Mouse (Mus musculus) spleen, adult 18-20 months (tissue): ENCODE data around the gene Rec114.

ENCODE experiments used
- DNase-seq, 2 experiments: peaks; one replicate each; pipeline ENCODE4 v3.0.0; 2022; ENCODE audit warnings: mixed read lengths in 2 of 2

Rec114 gene

DNA sequence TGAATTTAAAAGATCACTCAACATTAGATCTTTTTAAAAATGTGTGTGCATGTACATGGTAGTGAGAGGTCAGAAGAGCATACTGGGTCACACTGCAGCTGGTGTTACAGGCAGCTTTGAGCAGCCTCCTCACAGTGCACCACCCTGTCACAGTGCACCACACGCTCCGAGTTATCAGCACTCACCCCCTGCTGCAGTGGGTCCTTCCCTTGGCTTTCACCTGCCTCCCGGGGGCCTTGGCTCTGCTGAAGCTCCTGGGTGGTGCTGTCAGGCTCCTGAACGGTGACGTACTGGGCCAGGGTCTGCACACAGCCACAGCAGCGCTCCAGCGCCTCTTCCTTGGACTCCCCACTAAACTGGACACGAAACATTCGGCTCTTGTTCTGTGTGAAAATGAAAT lies 83.8 kb downstream of the Rec114 start:
- no peak for DNase-seq

DNA sequence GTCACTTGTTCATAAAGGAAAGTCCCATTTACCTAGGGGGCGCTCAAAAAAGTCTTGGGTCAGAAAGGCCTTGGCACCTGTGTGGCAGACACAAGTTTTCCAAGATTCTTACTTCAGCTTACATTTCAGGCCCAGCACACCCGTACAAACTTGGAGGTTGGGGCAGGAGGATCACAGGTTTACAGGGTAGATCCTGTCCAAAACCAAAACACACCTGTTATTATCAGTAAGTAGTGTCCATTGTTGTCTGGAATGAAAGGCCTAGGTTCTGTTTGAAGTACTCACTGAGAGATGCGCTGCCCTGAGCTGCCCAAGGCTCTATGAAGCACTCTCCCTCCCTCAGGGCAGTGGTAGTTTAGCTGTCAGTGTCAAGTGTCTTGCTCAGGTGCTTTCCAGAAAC lies 84.4 kb downstream of the Rec114 start:
- DNase-seq, result no peak

DNA sequence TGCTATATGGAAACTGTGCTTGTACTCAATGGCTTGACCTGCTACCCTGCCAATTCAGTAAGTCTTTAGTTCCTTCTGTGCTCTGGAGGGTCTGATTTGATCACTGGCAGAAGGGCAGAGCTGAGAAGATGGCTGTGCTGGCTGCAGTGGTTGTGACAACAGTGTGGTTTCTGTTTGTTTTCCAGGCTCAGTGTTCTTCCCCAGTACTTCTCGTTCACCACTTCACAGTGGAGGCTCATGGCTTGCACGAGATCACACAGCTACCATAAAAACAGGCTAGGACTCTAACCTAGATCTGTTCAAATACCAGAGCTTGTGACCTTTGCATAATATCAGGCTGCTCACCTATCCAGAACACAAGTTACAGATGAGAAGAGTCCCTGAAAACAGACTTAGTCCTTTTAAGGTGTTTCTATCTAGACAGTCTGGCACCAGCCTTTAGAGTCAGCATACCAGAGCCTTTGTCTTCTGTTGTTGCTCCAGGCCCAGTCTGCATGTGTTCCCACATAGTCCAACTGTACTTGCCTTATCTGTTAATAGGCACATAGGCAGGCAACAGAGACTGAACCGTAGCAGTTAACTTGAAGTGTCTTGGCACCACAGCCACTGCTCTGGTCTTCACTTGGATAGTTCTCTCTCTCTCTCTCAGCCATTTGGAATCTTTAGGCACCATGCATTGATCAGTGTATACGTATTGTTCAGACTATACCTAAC lies 85.0 kb downstream of the Rec114 start:
- no peak for DNase-seq

DNA sequence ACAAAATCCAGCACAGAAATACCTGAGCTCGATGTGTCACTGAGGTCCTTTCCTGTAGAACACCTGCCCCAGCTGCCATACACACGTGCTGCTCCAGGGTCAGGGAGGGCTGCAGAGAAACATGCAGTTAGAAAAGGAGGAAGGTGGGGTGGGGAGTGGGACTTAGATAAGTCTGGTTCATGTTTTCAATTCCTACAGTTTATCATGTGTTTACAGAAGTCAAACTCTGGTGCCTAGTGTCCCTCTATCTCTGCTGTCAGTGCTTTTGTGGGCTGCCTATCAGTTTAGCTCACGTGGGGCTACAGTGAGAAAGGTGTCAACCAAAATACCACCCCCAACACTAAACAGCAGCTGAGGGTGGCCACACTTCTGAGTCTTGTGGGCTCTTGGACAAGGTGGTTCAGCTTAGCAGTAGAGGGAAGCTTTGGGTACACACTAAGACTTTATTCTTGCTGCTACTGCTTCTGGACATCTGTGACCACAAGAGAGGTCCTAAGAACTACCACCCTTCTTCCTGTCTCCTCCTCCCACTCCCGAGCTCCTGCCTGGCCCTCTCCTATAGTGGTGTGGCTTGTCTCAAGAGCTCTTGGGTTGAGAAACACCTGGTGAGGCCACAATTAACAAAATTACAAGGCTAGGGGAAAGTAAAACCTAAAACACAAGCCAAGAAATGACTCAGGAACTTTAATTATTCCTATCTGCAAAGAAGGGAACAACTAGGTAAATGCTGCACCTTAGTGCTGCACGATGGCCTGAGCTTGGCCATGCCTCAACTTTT lies 85.8 kb downstream of the Rec114 start:
- DNase-seq, result no peak

DNA sequence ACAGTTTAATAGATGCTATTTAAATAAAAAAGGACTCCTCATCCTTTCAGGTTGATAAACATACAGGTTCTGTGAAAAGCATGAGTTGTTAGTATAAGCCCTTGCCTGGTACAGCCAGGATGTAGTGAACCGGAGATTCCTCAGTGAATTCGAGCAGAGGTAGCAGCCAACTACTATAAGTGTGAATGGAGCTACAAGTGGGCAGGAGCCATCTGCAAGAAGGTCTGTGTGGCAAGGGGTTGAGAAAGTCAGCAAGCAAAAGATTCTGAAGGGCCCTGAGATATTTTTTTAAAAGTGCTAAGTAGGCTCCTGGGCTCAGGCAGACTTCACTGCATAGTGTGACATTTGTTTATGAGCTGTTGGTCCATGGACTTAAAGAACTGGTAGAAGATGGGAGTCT lies 86.9 kb downstream of the Rec114 start:
- no peak for DNase-seq

DNA sequence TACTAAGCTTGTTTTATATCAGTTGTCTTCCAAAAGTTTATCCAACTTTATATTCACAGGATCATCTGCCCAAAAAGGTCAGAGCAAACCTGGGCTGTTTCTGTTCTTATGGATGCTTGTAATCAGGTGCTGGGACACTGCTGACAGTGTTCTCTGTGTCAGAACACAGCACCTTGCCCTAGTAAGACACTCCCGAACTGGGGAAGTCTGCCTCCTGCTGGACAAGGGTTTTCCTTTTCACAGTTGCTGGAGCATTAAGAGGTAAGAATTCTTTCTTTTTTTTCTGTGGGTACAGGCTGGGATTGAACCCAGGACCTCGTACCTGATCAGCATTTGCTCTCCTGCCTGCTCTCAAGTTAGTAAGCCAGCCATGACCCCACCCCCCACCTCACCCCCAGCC lies 87.4 kb downstream of the Rec114 start:
- peak in 1 of 2 experiments; percentile 12 for DNase-seq

DNA sequence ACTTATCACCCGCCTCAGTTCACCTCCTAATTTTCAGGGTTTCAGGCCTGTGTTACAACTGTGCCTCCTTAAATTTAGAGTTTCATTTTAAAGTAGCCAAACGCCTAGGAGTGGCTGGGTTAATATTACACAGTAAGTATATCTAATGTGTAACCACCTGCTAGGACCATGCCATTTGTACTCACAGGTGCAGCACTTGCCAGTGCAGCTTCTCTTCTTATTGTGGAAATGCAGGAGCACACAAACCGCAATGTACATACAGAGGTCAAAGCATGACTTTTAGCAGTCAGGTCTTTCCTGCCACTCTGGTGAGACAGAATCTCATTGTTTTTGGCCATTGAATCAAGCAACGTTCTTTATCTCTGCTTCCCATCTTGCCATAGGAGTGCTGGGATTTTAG lies 89.3 kb downstream of the Rec114 start:
- no peak for DNase-seq

DNA sequence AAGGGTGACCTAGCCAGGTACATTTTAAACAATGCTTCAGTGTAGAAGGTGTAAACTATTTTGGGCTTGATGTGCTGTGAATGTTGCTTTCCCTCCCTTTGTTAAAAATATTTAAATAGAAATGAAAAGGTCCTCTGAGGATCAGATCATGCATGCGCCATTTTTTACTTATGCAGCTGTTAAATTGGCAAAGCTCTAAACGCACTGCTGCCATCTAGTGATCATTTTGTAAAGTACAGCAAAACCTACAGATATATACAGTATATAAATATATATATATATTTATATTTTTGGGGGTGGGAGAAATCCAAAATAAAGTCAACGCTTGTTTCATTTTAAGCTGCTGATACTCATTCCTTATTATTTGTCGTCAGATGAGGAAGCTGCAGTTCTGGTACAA lies 91.8 kb downstream of the Rec114 start:
- DNase-seq, result no peak

DNA sequence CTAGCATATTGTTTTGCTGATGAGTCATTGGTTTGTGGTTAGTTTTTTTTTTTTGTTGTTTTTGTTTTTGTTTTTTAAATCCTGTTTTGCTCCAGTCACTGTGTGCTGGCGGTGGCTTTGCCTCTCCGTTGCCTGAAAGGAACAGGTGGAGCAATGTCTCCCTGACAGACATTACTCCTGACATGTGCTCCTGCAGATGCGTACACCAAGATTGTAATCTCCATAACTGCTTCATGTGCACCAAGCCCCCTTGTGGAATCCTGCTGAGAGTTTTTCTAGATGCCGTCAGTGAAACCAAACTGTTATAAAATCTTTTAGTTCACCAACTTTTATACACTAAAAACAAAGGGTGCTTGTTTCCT lies 94.5 kb downstream of the Rec114 start:
- DNase-seq, result no peak

DNA sequence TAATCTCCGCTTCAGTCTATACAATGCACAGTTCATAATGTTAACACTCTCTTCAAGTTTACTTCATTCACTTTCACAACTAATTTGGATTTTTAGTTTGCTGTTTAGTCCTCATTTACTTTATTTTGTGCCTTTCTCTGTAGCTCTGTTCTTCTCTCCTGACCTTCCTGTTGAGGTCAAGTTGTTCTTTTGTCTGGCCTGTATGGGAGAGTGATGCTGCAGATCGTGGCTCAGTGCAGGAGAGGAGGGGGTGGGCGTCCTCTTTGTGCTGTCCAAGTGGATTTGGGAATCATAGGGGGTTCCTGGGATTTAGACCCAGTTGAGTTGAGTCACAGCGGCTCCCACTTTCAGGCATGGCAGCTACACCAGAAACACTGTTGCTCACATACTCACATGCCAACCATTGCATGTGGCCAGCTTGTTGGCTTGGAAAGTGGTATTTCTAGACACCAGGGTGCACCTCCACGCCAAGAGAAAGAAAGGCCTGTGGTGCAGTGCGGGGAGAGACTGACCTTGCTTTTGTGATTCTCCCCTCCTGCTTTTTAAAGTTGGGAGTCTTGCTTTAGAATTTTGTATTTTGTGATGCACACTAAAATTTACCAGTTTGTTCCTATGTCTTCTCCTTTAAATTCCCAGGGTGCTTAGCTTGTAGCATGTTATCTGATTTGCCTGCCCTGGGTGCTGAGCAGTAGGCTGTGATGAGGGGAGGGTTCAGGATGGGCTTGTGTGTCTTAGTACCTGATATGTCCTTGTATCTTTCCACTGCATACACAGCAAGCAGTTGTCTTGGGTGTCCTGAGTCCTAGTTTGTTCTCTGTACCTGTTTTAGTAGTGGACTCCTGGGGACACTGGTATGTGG lies 95.1 kb downstream of the Rec114 start:
- no peak for DNase-seq

DNA sequence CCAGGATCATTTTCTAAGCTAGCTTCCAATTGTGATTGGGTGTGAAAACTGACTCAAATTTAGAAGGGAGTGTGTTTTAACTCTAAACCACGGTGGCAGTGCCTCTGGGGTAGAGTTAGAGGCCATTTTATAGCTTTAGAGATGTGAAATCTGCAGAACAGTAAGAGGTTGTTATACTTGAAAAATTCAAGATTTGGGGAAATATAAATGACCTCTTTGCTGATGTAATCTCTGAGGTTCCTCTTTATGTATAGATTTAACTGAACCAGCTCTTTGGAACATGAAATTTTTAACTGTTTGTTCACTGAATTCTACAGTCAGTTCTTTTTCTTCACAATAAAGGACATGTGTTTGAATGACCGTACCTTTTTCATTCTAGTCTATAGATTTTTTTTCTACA lies 113.3 kb downstream of the Rec114 start:
- no peak for DNase-seq

DNA sequence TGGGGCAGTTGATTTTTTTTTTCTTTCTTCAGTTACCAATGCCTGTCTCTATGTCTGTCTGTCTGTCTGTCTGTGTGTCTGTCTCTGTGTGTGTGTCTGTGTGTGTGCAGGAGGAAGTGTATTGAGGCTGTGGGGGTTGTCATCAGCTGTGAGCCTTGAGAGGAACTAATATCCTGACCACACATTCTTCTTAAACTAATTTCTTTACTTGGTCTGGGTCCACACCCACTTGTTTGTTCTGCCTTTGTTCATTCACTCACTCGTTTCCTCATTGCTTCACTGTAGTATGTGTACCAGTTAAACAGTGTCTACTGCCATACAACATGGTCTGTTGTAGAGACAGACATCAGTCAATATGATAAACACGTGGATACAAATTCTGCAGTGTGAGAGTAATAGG lies 116.6 kb downstream of the Rec114 start:
- DNase-seq, result no peak

DNA sequence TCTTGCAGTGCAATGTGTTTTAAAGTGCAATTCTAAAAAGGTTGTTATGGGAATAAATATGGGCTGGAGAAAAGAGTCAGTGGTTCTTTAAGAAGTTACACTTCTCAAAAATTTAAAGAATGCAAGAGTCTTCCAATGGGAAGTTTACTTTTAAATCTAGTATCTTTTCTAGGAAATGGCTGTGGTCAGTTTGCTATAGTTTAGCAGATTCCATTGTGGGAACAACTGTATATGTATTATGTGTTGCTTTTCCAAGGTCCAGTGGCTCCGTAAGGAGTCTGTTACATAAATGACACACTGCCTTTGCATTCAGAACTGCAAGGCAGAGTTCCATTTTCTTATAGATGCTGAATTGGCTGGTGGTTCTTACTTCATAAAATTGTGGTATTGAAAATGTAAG lies 120.8 kb downstream of the Rec114 start:
- DNase-seq, result no peak

DNA sequence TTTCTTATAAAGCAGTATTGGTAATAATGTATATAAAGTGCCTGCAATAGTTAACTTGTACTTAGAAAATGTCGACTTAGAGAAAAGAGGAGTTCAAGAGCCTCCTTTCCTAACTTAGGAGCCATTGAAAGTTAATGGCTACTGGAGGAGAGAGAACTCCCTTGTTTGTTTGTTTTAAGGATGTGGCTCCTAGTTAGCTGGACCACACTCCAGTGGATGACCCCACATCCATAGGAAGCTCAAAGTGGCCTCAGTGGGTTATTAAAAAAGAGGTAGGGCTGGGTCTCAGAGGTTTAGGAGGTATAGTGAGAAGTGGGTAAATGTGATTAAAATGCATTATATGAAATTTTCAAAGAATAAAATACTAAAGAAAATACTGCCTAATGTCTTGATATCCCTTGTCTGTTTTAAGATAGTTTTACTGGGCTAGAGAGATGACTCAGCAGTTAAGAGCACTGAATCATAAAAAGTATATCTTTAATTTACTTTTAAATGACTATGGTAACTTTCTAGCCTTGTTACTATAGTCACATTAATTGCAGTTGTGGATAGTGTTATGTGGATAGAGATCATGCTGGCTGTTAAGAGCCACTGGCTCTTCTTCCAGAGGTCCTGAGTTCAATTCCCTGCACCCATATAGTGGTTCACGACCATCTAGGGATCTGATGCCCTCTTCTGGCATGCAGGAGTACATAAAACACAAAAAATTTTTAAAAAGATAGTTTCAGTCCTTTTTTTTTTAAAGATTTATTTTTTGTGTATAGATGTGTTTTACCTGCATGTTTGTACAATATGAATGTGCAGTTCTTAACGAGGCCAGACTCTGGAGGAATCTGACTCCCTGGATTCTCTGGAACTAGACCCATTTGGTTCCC lies 128.5 kb downstream of the Rec114 start:
- no peak for DNase-seq

DNA sequence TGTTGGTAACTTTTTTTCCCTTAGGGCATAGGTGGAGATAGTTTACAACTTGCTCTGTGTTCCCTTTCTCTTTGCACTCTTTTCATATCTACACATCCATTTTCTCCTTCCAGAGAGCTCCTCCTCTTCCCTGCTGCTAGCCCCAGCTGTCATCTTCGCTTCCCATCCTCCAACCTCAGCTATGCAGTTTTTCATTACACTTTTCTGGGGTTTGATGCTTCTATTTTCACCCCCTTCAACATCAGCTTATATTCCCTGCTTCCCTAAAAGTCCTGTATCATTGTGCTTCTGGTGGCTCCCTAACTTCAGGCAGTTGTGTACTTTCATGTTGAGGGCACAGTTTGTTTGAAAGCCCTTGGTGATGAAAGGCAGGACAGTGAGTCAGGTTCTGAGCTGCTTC lies 130.0 kb downstream of the Rec114 start:
- DNase-seq, result no peak
